Mouse (Mus musculus): ENCODE data around the gene Adra1d. TPM values are rescaled to one million over a fixed set of nuclear protein-coding genes. Genes with fewer than 3 reads are reported as not detected.

The Adra1d gene
- total RNA-seq (2012; rRNA removed), result not detected in 2 replicates
- total RNA-seq (2014; rRNA removed), result not detected in 2 replicates
- polyA plus RNA-seq (2012; ENCODE audit: insufficient read length, low read depth), result not detected in 2 replicates

DNA sequence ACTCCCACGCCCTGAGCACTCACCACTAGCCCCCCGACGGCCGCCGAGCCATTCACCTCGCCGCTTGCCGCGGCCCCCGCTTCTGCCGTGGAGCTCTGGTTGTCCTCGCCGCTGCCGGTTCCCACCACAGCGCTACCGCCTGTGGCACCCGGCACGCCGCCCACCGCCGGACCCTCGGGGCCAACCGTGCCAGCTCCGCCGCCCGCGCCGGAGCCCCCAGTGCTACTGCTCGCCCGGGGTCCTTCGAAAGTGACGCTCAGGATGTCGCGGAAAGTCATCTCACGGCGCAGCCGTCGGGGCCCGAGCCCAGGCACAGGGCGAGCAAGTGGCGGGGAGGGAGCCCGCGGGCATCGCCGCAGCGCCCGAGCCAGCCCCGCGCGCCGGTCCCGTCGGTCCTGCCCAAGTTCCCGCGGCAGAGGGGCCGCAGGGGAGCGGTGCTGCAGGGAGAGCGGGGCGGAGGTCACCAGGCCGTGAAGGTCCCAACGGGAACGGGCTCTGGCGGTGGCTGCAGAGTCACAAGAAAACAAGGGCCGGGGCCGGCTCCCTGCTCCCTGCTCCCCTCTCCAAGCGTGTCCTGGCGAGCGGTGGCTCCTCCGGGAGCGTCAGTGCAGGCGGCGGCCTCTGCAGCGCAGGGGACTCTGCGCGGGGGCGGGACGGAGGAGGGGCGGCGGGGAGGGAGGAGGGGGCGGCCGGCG is at the start of gene Adra1d:
Adra1d (minus strand) TSS at position 393 of the 695 bp plus-strand sequence.
- Histone ChIP-seq H3K4me3 (replicated peaks in 1 of 3; ENCODE audit: low read depth in 2 of 3, low read length in 2 of 3, poor library complexity in 1 of 3) (no peak within 1 kb of the TSS), H3K9me3 (replicated peaks; ENCODE audit: low read length) (peaks cover 14% of the 10 kb centered on the region), H3K4me2 (ENCODE audit: insufficient read depth, low read depth, poor library complexity, severe bottlenecking) (no peak within 1 kb of the TSS), H3K27me3 (replicated peaks) (peaks cover 53% of the 10 kb centered on the region), H3K4me1 (ENCODE audit: control insufficient read depth in 1 of 2, insufficient read depth in 2 of 2) (peaks cover 0 to 3% of the 10 kb centered on the region in 2 experiments; a peak in 2 of 4 replicates), H3K9ac (ENCODE audit: insufficient read depth, low read depth) (no peak within 1 kb of the TSS), H3K79me2 (replicated peaks; ENCODE audit: control insufficient read depth, extremely low read depth, insufficient read depth, poor library complexity, severe bottlenecking) (no peaks in the 10 kb centered on the region), H3K36me3 (replicated peaks in 1 of 2; ENCODE audit: control insufficient read depth in 1 of 2, insufficient read depth in 1 of 2, low read length in 1 of 2) (no peaks in the 10 kb centered on the region), H3K27ac (ENCODE audit: insufficient read depth, low read depth) (no peak within 1 kb of the TSS)
- DNase-seq (ENCODE audit: extremely low read depth), result no peak
- in situ Hi-C loops (cut with MboI; ENCODE audit: low pct_ligation_motif_present, low pct_unique_long_range_greater_than_20kb, low sequenced_read_pairs) (no loop called here), dilution Hi-C loops (cut with MboI; ENCODE audit: extremely low pct_ligation_motif_present, extremely low pct_unique_long_range_greater_than_20kb, low sequenced_read_pairs) (no loop called here)
- TF ChIP-seq SIN3A (IDR thresholded peaks at IDR 0.05; ENCODE audit: low read length), result no peak

DNA sequence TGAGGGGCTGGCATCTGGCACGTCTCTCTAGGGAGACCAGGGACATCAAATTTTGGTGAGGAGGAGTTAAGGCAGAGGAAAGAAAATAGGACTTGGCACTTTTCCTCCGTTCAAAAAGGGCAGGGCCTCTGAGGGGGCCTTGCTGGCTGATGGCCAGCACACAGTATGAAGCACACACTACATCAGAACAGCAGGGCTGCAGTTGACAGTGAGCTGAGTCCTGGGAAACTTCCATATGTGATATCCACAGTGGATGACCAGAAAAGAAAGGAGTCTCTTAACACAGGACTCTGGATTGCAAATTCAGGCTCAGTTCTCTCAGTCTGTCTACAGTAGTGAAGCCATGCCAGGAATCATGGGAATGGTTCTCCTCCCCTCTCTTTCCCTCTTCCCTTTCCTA is 39.8 kb upstream of the Adra1d start:
- peaks cover 48% of the 10 kb centered on the region for H3K27me3 ChIP-seq (replicated peaks)
- no peak overlapping the region for H3K4me2 ChIP-seq (ENCODE audit: insufficient read depth, low read depth, poor library complexity, severe bottlenecking)
- no peak overlapping the region for H3K4me3 ChIP-seq (replicated peaks in 1 of 3; ENCODE audit: low read depth in 2 of 3, low read length in 2 of 3, poor library complexity in 1 of 3)
- no peaks in the 10 kb centered on the region for H3K79me2 ChIP-seq (replicated peaks; ENCODE audit: control insufficient read depth, extremely low read depth, insufficient read depth, poor library complexity, severe bottlenecking)
- H3K36me3 ChIP-seq (replicated peaks in 1 of 2; ENCODE audit: control insufficient read depth in 1 of 2, insufficient read depth in 1 of 2, low read length in 1 of 2), result no peaks in the 10 kb centered on the region
- TF ChIP-seq ZKSCAN1 (IDR thresholded peaks at IDR 0.05; ENCODE audit: borderline replicate concordance, low read depth, low read length) (no peak), IRF4 (IDR thresholded peaks at IDR 0.05; ENCODE audit: low read depth, low read length) (no peak), ZC3H11A (IDR thresholded peaks at IDR 0.05; ENCODE audit: low read depth, low read length) (no peak), BHLHE40 (IDR thresholded peaks at IDR 0.05; ENCODE audit: low read depth, low read length) (no peak), USF2 (conservative IDR thresholded peaks at IDR 0.05; ENCODE audit: low read depth, low read length) (no peak)
- no peak overlapping the region for H3K9ac ChIP-seq (ENCODE audit: insufficient read depth, low read depth)
- dilution Hi-C loops (cut with MboI; ENCODE audit: extremely low pct_ligation_motif_present, extremely low pct_unique_long_range_greater_than_20kb, low sequenced_read_pairs), result no loop called here
- in situ Hi-C loops (cut with MboI; ENCODE audit: low pct_ligation_motif_present, low pct_unique_long_range_greater_than_20kb, low sequenced_read_pairs), result no loop called here
- no peak overlapping the region for H3K27ac ChIP-seq (ENCODE audit: insufficient read depth, low read depth)
- H3K4me1 ChIP-seq (ENCODE audit: control insufficient read depth in 1 of 2, insufficient read depth in 2 of 2), result no peaks in the 10 kb centered on the region
- H3K9me3 ChIP-seq (replicated peaks; ENCODE audit: low read length), result peaks cover 20% of the 10 kb centered on the region
- no peak for DNase-seq (ENCODE audit: extremely low read depth)

- no peak overlapping the region for H3K4me3 ChIP-seq (replicated peaks in 1 of 3; ENCODE audit: low read depth in 2 of 3, low read length in 2 of 3, poor library complexity in 1 of 3)
- H3K27ac ChIP-seq (ENCODE audit: insufficient read depth, low read depth), result no peak overlapping the region
- peaks cover 9% of the 10 kb centered on the region for H3K9me3 ChIP-seq (replicated peaks; ENCODE audit: low read length)
- no peak overlapping the region for H3K4me2 ChIP-seq (ENCODE audit: insufficient read depth, low read depth, poor library complexity, severe bottlenecking)
- H3K36me3 ChIP-seq (replicated peaks in 1 of 2; ENCODE audit: control insufficient read depth in 1 of 2, insufficient read depth in 1 of 2, low read length in 1 of 2), result no peaks in the 10 kb centered on the region
- DNase-seq (ENCODE audit: extremely low read depth), result no peak
- dilution Hi-C loops (cut with MboI; ENCODE audit: extremely low pct_ligation_motif_present, extremely low pct_unique_long_range_greater_than_20kb, low sequenced_read_pairs), result no loop called here
- peaks cover 44% of the 10 kb centered on the region for H3K27me3 ChIP-seq (replicated peaks)
- H3K79me2 ChIP-seq (replicated peaks; ENCODE audit: control insufficient read depth, extremely low read depth, insufficient read depth, poor library complexity, severe bottlenecking), result no peaks in the 10 kb centered on the region
- H3K9ac ChIP-seq (ENCODE audit: insufficient read depth, low read depth), result no peak overlapping the region
- in situ Hi-C loops (cut with MboI; ENCODE audit: low pct_ligation_motif_present, low pct_unique_long_range_greater_than_20kb, low sequenced_read_pairs), result no loop called here
- TF ChIP-seq MXI1 (IDR thresholded peaks at IDR 0.05; ENCODE audit: low read depth, low read length) (no peak), RCOR1 (conservative IDR thresholded peaks at IDR 0.05; ENCODE audit: low read depth, low read length) (no peak), MAFK (IDR thresholded peaks at IDR 0.05; ENCODE audit: insufficient replicate concordance, low read length) (no peak), USF2 (conservative IDR thresholded peaks at IDR 0.05; ENCODE audit: low read depth, low read length) (no peak), CHD2 (IDR thresholded peaks at IDR 0.05; ENCODE audit: low read length) (no peak), RAD21 (IDR thresholded peaks at IDR 0.05; ENCODE audit: low read depth, low read length) (no peak), JUN (IDR thresholded peaks at IDR 0.05; ENCODE audit: insufficient read depth, low read depth, low read length) (no peak), NELFE (IDR thresholded peaks at IDR 0.05; ENCODE audit: low read depth, low read length) (no peak), ZC3H11A (IDR thresholded peaks at IDR 0.05; ENCODE audit: low read depth, low read length) (no peak), EP300 (IDR thresholded peaks at IDR 0.05; ENCODE audit: low read length) (no peak), ETS1 (conservative IDR thresholded peaks at IDR 0.05; ENCODE audit: low read depth, low read length) (no peak), CTCF (conservative IDR thresholded peaks at IDR 0.05 in 1 of 2, IDR thresholded peaks at IDR 0.05 in 1 of 2; ENCODE audit: low read depth in 2 of 2, low read length in 2 of 2) (no peak)
- H3K4me1 ChIP-seq (ENCODE audit: control insufficient read depth in 1 of 2, insufficient read depth in 2 of 2), result no peaks in the 10 kb centered on the region
Observed at GRCm38 (mm10) chr2:131594871-131595270, 32.8 kb upstream of the Adra1d start.
